Mouse (Mus musculus): ENCODE results near the gene Pde6d.

DNA sequence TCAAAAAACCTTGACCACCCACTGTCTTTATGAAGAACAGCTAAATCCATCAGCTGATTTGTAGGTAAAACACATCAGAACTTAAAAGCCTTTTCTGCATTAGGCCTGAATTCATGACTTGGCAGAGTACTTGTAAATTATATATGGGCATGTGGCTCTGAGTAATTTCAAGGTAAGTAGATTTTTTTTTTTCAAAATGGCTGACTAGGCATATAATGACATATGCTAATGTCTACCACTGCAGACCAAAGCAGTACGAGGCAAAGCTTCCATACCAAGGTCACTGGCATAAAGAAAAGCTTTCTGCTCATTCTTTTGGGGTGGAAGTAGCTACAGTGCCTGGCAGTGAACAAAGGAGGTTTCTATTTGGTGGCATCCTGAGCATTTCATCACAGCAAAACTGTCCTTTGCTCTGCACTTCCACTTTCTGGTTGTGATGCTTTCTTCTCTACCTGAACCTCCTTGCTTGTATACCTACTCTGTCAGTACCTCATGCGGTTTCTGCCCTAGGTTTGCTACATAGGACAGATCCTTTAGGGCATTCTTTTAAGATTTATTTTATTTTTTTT is 13.1 kb downstream of the Pde6d start:
- TF ChIP-seq NANOG (IDR thresholded peaks at IDR 0.05; ENCODE audit: borderline replicate concordance, low read length) (no peak), CTCF (conservative IDR thresholded peaks at IDR 0.05; ENCODE audit: low read length) (no peak)
